Mouse (Mus musculus) E14TG2a.4 (cell line): ENCODE measurements around the gene Nipsnap2.

Source experiments
- H3K27me3 ChIP-seq: 2 replicates; pipeline ENCODE4 v1.6.1; 2014; ENCODE audit warnings: low read length, control low read depth; ENCODE audit not compliant: insufficient read depth
- H3K36me3 ChIP-seq: 2 replicates; pipeline ENCODE4 v1.6.1; 2014; ENCODE audit warnings: low read length, control low read depth; ENCODE audit not compliant: insufficient read depth
- H3K4me1 ChIP-seq: replicated peaks from 2 replicates; pipeline ENCODE4 v1.6.1; 2014; ENCODE audit warnings: low read depth, low read length, control low read depth
- H3K4me3 ChIP-seq: replicated peaks from 2 replicates; pipeline ENCODE4 v1.5.1; 2014; ENCODE audit warnings: mild to moderate bottlenecking, low read length
- H3K9me3 ChIP-seq: 2 replicates; pipeline ENCODE4 v1.6.1; 2014; ENCODE audit warnings: low read length, control low read depth
- CTCF ChIP-seq: conservative IDR thresholded peaks from 2 replicates; pipeline ENCODE4 v1.5.1; 2014; ENCODE audit warnings: low read length
- NANOG ChIP-seq: IDR thresholded peaks from 2 replicates; pipeline ENCODE4 v1.6.1; 2014; ENCODE audit warnings: borderline replicate concordance, low read length, mixed read lengths
- POU5F1 ChIP-seq: IDR thresholded peaks from 2 replicates; pipeline ENCODE4 v1.6.1; 2014; ENCODE audit warnings: low read length, borderline replicate concordance

The Nipsnap2 gene

DNA sequence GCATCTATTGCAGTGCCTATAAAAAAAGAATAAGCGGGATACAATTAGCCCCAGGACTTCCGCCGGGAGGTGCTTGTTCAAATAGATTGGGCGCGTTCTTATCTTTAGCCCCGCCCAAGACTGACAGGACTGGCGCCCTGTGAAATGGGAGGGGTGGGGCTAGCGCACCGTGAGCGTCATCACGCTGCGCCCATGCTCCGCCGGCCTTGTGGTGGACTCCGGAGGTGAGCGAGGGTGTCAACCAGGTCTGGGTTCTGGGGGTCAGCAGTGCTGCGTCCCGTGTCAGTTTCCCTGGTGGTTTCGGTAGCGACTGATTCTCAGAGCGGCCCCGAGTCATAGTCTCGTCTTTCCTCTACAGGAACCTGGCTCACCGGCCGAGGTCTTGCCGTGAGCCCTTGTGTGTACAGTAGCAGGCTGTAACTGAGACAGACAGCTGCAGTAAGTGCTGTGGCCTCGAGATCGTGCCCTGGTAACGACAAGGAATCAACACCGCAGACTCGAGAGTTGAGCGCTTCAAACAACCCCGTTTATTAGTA lies 9.5 kb upstream of the Nipsnap2 start, which contains the start of gene Mrps17:
Gene Mrps17, plus strand, starts transcription at position 172 of the 536 bp plus-strand sequence.
- peaks cover 58% of the 10 kb centered on the region for H3K4me1 ChIP-seq
- peaks cover 37% of the 10 kb centered on the region for H3K36me3 ChIP-seq
- peak within 1 kb of the TSS; percentile 95 for H3K4me3 ChIP-seq
- H3K27me3 ChIP-seq = no peaks in the 10 kb centered on the region
- no peaks in the 10 kb centered on the region for H3K9me3 ChIP-seq
- TF ChIP-seq POU5F1 = no peak
- TF ChIP-seq CTCF = no peak
- TF ChIP-seq NANOG = no peak

DNA sequence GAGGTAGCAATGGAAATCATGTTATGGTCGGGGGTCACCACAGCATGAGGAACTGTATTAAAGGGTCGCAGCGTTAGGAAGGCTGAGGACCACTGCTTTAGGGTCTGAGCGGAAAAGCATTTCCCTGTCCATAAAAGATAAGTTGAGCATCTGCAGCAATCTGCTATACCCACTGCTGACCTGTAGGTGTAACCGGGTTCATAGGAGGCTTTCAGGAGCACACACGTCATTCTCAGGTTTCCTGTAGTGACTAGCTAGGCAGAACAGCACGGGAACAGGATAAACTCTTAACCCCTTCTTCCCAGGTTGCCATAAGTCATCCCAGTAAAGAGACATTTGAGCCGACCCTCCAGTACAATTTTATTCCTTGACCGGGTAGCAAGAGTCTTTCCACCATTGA lies 7.8 kb upstream of the Nipsnap2 start:
- no peak overlapping the region for H3K4me3 ChIP-seq
- no peaks in the 10 kb centered on the region for H3K9me3 ChIP-seq
- peak; percentile 48 for TF ChIP-seq CTCF
- TF ChIP-seq NANOG = no peak
- H3K27me3 ChIP-seq = no peaks in the 10 kb centered on the region
- peaks cover 37% of the 10 kb centered on the region for H3K36me3 ChIP-seq
- peaks cover 46% of the 10 kb centered on the region for H3K4me1 ChIP-seq

GRCm38 (mm10) chr5:129720176-129720575 lies 4.7 kb upstream of the Nipsnap2 start:
- Histone ChIP-seq H3K36me3 (peaks cover 37% of the 10 kb centered on the region), H3K4me1 (peaks cover 48% of the 10 kb centered on the region), H3K27me3 (no peaks in the 10 kb centered on the region), H3K9me3 (no peaks in the 10 kb centered on the region), H3K4me3 (no peak overlapping the region)
- TF ChIP-seq POU5F1 (no peak), NANOG (no peak), CTCF (no peak)

DNA sequence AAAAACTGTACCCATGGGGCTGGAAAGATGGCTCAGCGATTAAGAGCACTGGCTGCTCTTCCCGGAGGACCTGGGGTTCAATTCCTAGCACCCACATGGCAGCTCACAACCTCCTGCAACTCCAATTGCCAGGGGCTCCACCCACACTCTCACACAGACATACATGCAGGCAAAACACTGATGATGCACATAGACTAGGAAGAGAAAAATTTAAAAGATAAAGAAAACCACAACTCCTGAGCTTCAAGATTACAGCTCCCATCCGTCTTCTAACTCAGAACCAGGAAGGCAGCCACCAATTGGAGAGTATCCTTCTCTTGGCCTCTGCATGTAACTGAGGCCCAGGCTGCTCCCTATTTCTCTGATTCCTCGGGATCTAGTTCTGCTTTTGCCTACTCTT lies 595 bp upstream of the Nipsnap2 start:
- H3K27me3 ChIP-seq = no peaks in the 10 kb centered on the region
- no peaks in the 10 kb centered on the region for H3K9me3 ChIP-seq
- peaks cover 64% of the 10 kb centered on the region for H3K4me1 ChIP-seq
- TF ChIP-seq NANOG (no peak), CTCF (no peak), POU5F1 (no peak)
- peaks cover 6% of the 10 kb centered on the region for H3K36me3 ChIP-seq
- H3K4me3 ChIP-seq = peak overlapping the region; percentile 84

- Histone ChIP-seq H3K36me3 (peaks cover 5% of the 10 kb centered on the region; the same call in 1 of the 2 replicates), H3K27me3 (no peaks in the 10 kb centered on the region), H3K9me3 (no peaks in the 10 kb centered on the region), H3K4me1 (peaks cover 72% of the 10 kb centered on the region), H3K4me3 (peak overlapping the region; percentile 84)
- TF ChIP-seq POU5F1 (no peak), CTCF (no peak), NANOG (no peak)
These were observed 1.0 kb downstream of the Nipsnap2 start for GRCm38 (mm10) chr5:129725774-129726392.

GRCm38 (mm10) chr5:129726784-129727183 lies 1.9 kb downstream of the Nipsnap2 start:
- Histone ChIP-seq H3K9me3 (no peaks in the 10 kb centered on the region), H3K27me3 (no peaks in the 10 kb centered on the region), H3K36me3 (peaks cover 5% of the 10 kb centered on the region; the same call in 1 of the 2 replicates), H3K4me1 (peaks cover 77% of the 10 kb centered on the region), H3K4me3 (peak overlapping the region; percentile 84)
- TF ChIP-seq POU5F1 (no peak), NANOG (no peak), CTCF (no peak)

DNA sequence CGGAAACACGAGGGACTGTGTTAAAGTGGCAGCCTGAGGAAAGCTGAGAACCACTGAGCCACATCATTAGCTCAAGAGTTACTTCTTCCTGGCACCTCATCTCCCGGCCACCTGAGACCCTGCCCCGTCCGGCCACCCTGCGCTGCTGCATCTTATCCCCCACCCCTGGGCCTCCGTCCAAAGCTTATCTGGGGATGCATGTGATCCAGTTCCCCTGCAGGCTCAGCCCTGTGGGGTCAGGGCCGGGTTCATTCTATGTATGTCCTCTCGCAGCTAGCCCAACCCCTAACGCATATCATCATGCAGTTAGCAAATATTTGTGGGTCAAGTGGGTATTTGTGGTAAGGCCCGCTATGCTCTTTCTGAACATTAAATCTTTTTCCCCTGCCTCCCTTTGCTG lies 4.4 kb downstream of the Nipsnap2 start:
- TF ChIP-seq NANOG (no peak), POU5F1 (no peak), CTCF (no peak)

GRCm38 (mm10) chr5:129730344-129730743 lies 5.5 kb downstream of the Nipsnap2 start:
- H3K27me3 ChIP-seq = no peaks in the 10 kb centered on the region
- peak overlapping the region; percentile 58 for H3K4me3 ChIP-seq
- H3K9me3 ChIP-seq = no peaks in the 10 kb centered on the region
- peaks cover 69% of the 10 kb centered on the region for H3K4me1 ChIP-seq
- peaks cover 5% of the 10 kb centered on the region; the same call in 1 of the 2 replicates for H3K36me3 ChIP-seq
- TF ChIP-seq POU5F1 (no peak), CTCF (no peak), NANOG (no peak)

More for the DNA sequence above, 4.4 kb downstream of the Nipsnap2 start:
- no peaks in the 10 kb centered on the region for H3K9me3 ChIP-seq
- H3K27me3 ChIP-seq = no peaks in the 10 kb centered on the region
- peaks cover 5% of the 10 kb centered on the region; the same call in 1 of the 2 replicates for H3K36me3 ChIP-seq
- H3K4me3 ChIP-seq = peak overlapping the region; percentile 26
- H3K4me1 ChIP-seq = peaks cover 63% of the 10 kb centered on the region

DNA sequence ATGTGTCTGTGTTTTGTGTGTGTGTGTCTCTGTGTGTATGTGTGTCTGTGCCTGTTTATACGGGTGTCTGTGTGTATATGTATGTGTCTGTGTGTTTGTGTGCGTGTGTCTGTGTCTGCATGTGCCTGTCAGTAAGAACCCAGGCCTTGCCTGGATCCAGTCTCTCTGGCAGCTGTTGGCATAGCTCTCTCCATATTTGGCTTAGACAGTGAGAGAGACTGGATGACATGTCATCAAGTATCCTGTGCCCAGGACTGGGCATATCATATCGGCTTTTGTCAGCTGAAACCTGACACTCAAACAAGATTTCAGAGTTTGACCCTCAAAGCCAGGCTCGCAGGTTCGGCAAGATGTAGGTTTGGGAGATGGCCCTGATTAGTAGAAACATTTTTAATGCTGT lies 6.2 kb downstream of the Nipsnap2 start:
- Histone ChIP-seq H3K27me3 (no peaks in the 10 kb centered on the region), H3K9me3 (no peaks in the 10 kb centered on the region), H3K4me1 (peaks cover 68% of the 10 kb centered on the region), H3K36me3 (peaks cover 5% of the 10 kb centered on the region; the same call in 1 of the 2 replicates), H3K4me3 (no peak overlapping the region)
- TF ChIP-seq NANOG = no peak
- no peak for TF ChIP-seq POU5F1
- TF ChIP-seq CTCF = no peak
